Mouse (Mus musculus): ENCODE results near the gene Macrod2. TPM values are rescaled to one million over a fixed set of nuclear protein-coding genes. Genes with fewer than 3 reads are reported as not detected.

Macrod2 gene
- polyA plus RNA-seq, 1 experiment from 2014 or later: 22.7 TPM

DNA sequence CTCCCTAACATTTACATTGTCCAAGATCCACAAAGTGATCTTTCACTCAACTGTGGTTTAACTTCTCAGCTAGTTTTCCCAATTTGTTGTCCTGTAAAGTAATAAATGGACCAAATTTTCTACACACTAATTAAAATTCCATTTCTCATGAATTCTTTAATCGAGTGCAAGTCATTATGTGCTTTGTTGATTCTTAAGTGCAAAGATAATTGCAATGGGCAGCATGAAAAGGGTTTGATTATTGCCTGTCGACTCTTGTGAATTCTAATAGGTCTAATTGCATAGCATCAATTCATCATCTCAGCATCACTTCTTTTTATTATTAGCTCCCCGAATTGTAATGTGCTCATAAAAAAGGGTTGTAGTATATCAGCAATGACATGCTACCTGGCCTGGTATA is 1095.4 kb downstream of the Macrod2 start:
- Histone ChIP-seq H3K27ac (ENCODE audit: low read length) (no peak overlapping the region), H3K36me3 (ENCODE audit: insufficient read depth, low read length) (no peaks in the 10 kb centered on the region), H3K4me1 (ENCODE audit: insufficient read depth, low read depth, low read length) (no peaks in the 10 kb centered on the region), H3K27me3 (replicated peaks; ENCODE audit: insufficient read depth, low read length) (no peaks in the 10 kb centered on the region), H3K9me3 (ENCODE audit: low read length) (no peaks in the 10 kb centered on the region), H3K9ac (replicated peaks; ENCODE audit: low read depth) (no peak overlapping the region), H3K4me3 (ENCODE audit: low read depth, low read length) (no peak overlapping the region), H3K4me2 (replicated peaks; ENCODE audit: low read depth, low read length) (no peak overlapping the region)
- TF ChIP-seq CTCF (IDR thresholded peaks at IDR 0.05): no peak
- TF ChIP-seq EP300 (IDR thresholded peaks at IDR 0.05): no peak
- ATAC-seq (no peak), DNase-seq (ENCODE audit: low spot score) (no peak)
- 75% methylated on average over 3 of the region's 3 CpGs for WGBS

DNA sequence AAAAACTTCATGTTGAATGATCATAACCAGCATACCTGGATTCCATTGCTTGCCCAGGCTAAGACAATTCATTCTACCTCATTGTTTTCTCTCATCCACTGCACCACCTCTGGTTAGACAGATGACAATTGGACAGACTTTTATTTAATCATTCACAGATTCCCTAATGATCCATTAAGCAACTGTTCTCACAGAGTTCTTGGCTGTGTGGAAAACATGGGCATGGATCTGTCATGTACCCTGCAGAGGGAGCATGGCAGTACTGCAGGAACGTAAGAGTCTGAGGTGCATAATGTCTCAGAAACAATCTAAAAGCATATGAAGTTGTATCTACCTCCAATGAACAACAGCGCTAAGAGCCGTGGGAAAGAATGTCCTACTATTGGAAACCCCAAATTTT is 1110.3 kb downstream of the Macrod2 start:
- H3K27me3 ChIP-seq (replicated peaks; ENCODE audit: insufficient read depth, low read length): no peaks in the 10 kb centered on the region
- H3K36me3 ChIP-seq (ENCODE audit: insufficient read depth, low read length): no peaks in the 10 kb centered on the region
- 91% methylated on average over 3 of the region's 3 CpGs for WGBS
- no peaks in the 10 kb centered on the region for H3K9me3 ChIP-seq (ENCODE audit: low read length)
- H3K9ac ChIP-seq (replicated peaks; ENCODE audit: low read depth): no peak overlapping the region
- H3K4me1 ChIP-seq (ENCODE audit: insufficient read depth, low read depth, low read length): no peaks in the 10 kb centered on the region
- DNase-seq (ENCODE audit: low spot score) (no peak), ATAC-seq (no peak)
- TF ChIP-seq CTCF (IDR thresholded peaks at IDR 0.05) (no peak), EP300 (IDR thresholded peaks at IDR 0.05) (no peak)
- H3K4me2 ChIP-seq (replicated peaks; ENCODE audit: low read depth, low read length): no peak overlapping the region
- H3K4me3 ChIP-seq (ENCODE audit: low read depth, low read length): no peak overlapping the region
- no peak overlapping the region for H3K27ac ChIP-seq (ENCODE audit: low read length)

DNA sequence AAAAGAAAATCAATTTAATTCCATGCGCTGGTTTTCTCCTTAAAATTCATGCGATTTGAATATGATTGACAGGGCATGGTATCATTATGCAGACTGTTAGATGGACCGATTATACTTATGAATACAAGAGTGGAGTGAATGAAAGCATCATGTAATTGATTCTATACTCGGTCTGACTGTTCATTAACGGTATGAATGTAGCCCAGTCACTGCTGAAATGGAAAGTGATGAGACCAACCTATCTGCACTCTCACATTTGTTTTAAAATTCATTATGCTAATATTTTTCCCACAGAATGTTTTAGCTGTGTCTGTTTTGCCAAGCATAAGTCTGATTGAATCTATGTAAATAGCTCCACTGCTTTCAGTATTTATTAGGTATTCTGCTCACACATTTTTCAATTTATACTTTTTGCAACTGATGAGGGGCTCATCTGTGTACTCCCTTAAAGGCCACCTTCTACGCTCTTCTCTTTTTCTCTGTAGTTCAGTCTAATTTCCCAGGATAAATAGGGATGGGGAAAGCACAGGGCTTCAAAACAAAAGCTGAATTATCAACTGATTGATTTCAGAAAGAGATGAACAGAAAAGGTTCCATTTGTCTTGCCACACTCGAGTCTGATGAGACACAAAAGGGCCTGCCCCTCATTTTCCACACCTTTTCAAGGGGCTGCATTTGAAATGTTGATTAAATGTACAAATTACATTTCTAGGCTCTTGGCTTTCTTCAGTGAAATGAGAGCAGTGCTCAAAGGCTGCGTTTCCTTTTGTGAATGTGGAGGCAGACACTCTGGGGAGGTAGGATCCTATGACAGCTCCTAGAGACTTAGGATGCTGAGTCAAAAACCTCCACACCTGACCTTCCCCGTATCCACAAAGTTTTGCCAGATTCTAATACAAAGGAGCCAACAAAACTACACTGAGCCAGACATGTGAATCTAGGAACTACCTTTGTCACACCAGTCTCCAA is 1113.1 kb downstream of the Macrod2 start:
- no peak for ATAC-seq
- Histone ChIP-seq H3K36me3 (ENCODE audit: insufficient read depth, low read length) (no peaks in the 10 kb centered on the region), H3K4me3 (ENCODE audit: low read depth, low read length) (no peak overlapping the region), H3K9ac (replicated peaks; ENCODE audit: low read depth) (no peak overlapping the region), H3K4me2 (replicated peaks; ENCODE audit: low read depth, low read length) (no peak overlapping the region), H3K27ac (ENCODE audit: low read length) (no peak overlapping the region), H3K9me3 (ENCODE audit: low read length) (no peaks in the 10 kb centered on the region), H3K27me3 (replicated peaks; ENCODE audit: insufficient read depth, low read length) (no peaks in the 10 kb centered on the region), H3K4me1 (ENCODE audit: insufficient read depth, low read depth, low read length) (no peaks in the 10 kb centered on the region)
- 74% methylated on average over 9 of the region's 9 CpGs for WGBS
- DNase-seq (ENCODE audit: low spot score): no peak
- TF ChIP-seq EP300 (IDR thresholded peaks at IDR 0.05) (no peak), CTCF (IDR thresholded peaks at IDR 0.05) (no peak)

DNA sequence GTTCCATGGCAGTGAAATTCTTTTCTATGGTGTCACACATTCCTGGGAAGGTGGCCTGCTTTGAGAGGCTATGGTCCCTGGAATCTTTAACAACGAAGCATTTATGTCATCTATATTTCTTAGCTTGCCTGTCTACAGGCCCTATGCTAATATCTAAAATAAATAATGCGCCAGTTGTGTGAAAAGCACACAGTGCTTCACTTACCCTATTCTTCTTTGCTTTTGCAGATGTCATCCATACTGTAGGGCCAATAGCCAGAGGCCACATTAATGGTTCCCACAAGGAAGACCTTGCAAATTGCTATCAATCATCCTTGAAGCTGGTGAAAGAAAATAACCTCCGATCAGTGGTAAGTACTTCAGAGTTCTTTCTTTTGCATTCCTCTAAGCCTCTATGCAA is 1119.9 kb downstream of the Macrod2 start:
- TF ChIP-seq EP300 (IDR thresholded peaks at IDR 0.05): no peak
- TF ChIP-seq CTCF (IDR thresholded peaks at IDR 0.05): no peak
- Histone ChIP-seq H3K36me3 (ENCODE audit: insufficient read depth, low read length) (no peaks in the 10 kb centered on the region), H3K9ac (replicated peaks; ENCODE audit: low read depth) (no peak overlapping the region), H3K27ac (ENCODE audit: low read length) (no peak overlapping the region), H3K4me1 (ENCODE audit: insufficient read depth, low read depth, low read length) (no peaks in the 10 kb centered on the region), H3K9me3 (ENCODE audit: low read length) (no peaks in the 10 kb centered on the region), H3K27me3 (replicated peaks; ENCODE audit: insufficient read depth, low read length) (no peaks in the 10 kb centered on the region), H3K4me2 (replicated peaks; ENCODE audit: low read depth, low read length) (no peak overlapping the region), H3K4me3 (ENCODE audit: low read depth, low read length) (no peak overlapping the region)
- no peak for DNase-seq (ENCODE audit: low spot score)
- 67% methylated on average over 3 of the region's 3 CpGs for WGBS
- ATAC-seq: no peak

DNA sequence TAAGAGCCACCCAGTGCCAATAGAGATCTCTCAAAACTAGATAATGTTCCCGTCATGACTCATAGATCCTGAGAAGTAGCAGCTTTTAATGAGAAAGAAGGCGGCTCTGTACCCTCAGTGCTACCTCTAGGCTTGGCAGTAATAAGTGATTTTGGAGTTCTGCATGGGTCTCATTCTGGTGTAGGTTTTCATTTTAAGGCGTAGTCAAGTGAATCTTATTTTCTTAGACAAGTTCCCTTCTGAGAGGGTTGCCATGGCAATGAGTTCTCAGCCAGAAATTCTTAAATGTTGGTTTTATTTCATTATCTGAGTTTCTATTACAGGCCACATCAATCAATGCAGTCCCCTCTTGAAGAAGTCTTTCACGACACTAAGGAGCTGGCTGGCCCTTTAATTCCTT is 1127.0 kb downstream of the Macrod2 start:
- Histone ChIP-seq H3K4me3 (ENCODE audit: low read depth, low read length) (no peak overlapping the region), H3K9ac (replicated peaks; ENCODE audit: low read depth) (no peak overlapping the region), H3K4me1 (ENCODE audit: insufficient read depth, low read depth, low read length) (no peaks in the 10 kb centered on the region), H3K27ac (ENCODE audit: low read length) (no peak overlapping the region), H3K9me3 (ENCODE audit: low read length) (no peaks in the 10 kb centered on the region), H3K36me3 (ENCODE audit: insufficient read depth, low read length) (no peaks in the 10 kb centered on the region), H3K27me3 (replicated peaks; ENCODE audit: insufficient read depth, low read length) (no peaks in the 10 kb centered on the region), H3K4me2 (replicated peaks; ENCODE audit: low read depth, low read length) (no peak overlapping the region)
- 60% methylated on average over 4 of the region's 4 CpGs for WGBS
- TF ChIP-seq CTCF (IDR thresholded peaks at IDR 0.05): no peak
- TF ChIP-seq EP300 (IDR thresholded peaks at IDR 0.05): no peak
- DNase-seq (ENCODE audit: low spot score): no peak
- ATAC-seq: no peak

DNA sequence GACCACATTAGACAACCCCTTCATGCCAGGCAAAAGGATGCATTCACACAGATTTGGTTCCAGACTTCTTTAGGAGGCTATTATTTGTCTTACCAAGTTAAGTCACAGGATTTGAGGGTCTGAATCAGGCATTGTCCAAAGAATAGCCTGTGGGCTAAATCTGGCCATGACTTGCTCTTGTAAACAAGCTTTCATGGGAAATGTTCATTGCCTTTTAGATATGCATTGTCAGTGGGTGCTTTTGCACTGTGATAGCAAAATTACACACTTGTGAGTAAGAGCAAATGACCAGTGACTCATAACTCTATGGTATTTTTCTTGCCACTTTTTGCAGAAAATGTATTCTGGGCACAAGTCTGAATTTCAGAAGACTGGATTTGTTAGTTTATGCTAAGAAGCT is 1150.8 kb downstream of the Macrod2 start:
- no peak overlapping the region for H3K4me2 ChIP-seq (replicated peaks; ENCODE audit: low read depth, low read length)
- no peaks in the 10 kb centered on the region for H3K9me3 ChIP-seq (ENCODE audit: low read length)
- ATAC-seq (no peak), DNase-seq (ENCODE audit: low spot score) (no peak)
- H3K4me3 ChIP-seq (ENCODE audit: low read depth, low read length): no peak overlapping the region
- TF ChIP-seq CTCF (IDR thresholded peaks at IDR 0.05) (no peak), EP300 (IDR thresholded peaks at IDR 0.05) (no peak)
- H3K27ac ChIP-seq (ENCODE audit: low read length): no peak overlapping the region
- no peak overlapping the region for H3K9ac ChIP-seq (replicated peaks; ENCODE audit: low read depth)
- no peaks in the 10 kb centered on the region for H3K36me3 ChIP-seq (ENCODE audit: insufficient read depth, low read length)
- H3K27me3 ChIP-seq (replicated peaks; ENCODE audit: insufficient read depth, low read length): no peaks in the 10 kb centered on the region
- H3K4me1 ChIP-seq (ENCODE audit: insufficient read depth, low read depth, low read length): no peaks in the 10 kb centered on the region

Data from lung, postnatal 0 days (tissue).